Comparison of ENCODE assay signal across 26 mouse cellular contexts in genomic region chr10:106376161-106376560, GRCm38 (mm10).
"Had no signal": no experiment of that assay in that cellular context is flagged by ENCODE, and none has a peak within 500 bp of the region (broad histone marks: within the 10 kb centered on the region; RNA-seq: fewer than 3 reads in every experiment).

No protein-coding gene starts in this region.

- H3K4me2 ChIP-seq: heart, embryonic 11.5 days; heart, embryonic 13.5 days; heart, embryonic 15.5 days; hindbrain, embryonic 13.5 days; hindbrain, embryonic 15.5 days; kidney, embryonic 15.5 days; limb, embryonic 13.5 days; limb, embryonic 15.5 days; liver, embryonic 12.5 days had no signal

- H3K4me1 ChIP-seq: heart, embryonic 13.5 days; heart, embryonic 15.5 days; hindbrain, embryonic 13.5 days; hindbrain, embryonic 15.5 days; kidney, embryonic 15.5 days; limb, embryonic 13.5 days; limb, embryonic 15.5 days; liver, embryonic 12.5 days had no signal

- H3K27me3 ChIP-seq: heart, embryonic 13.5 days; heart, embryonic 15.5 days; hindbrain, embryonic 13.5 days; hindbrain, embryonic 15.5 days; kidney, embryonic 15.5 days; limb, embryonic 13.5 days; limb, embryonic 15.5 days; liver, embryonic 12.5 days had no signal

- H3K9me3 ChIP-seq: heart, embryonic 13.5 days; heart, embryonic 15.5 days; hindbrain, embryonic 13.5 days; hindbrain, embryonic 15.5 days; kidney, embryonic 15.5 days; limb, embryonic 13.5 days; limb, embryonic 15.5 days; liver, embryonic 12.5 days had no signal

- H3K36me3 ChIP-seq: heart, embryonic 13.5 days; heart, embryonic 15.5 days; hindbrain, embryonic 13.5 days; hindbrain, embryonic 15.5 days; kidney, embryonic 15.5 days; limb, embryonic 13.5 days; limb, embryonic 15.5 days; liver, embryonic 12.5 days had no signal

- H3K9ac ChIP-seq: heart, embryonic 13.5 days; heart, embryonic 15.5 days; hindbrain, embryonic 13.5 days; hindbrain, embryonic 15.5 days; kidney, embryonic 15.5 days; limb, embryonic 13.5 days; limb, embryonic 15.5 days; liver, embryonic 12.5 days; liver, embryonic 14.5 days had no signal

- ATAC-seq: intestine, embryonic 16.5 days; liver, embryonic 12.5 days had no signal

- H3K4me3 ChIP-seq: heart, adult 2 months; heart, embryonic 13.5 days; heart, embryonic 15.5 days; hindbrain, embryonic 13.5 days; hindbrain, embryonic 15.5 days; kidney, embryonic 15.5 days; limb, embryonic 13.5 days; limb, embryonic 15.5 days; liver, embryonic 12.5 days had no signal

- H3K27ac ChIP-seq: heart, adult 2 months; heart, embryonic 13.5 days; heart, embryonic 15.5 days; hindbrain, embryonic 13.5 days; hindbrain, embryonic 15.5 days; hindbrain, postnatal 0 days; kidney, embryonic 15.5 days; kidney, postnatal 0 days; limb, embryonic 13.5 days; limb, embryonic 15.5 days; liver, embryonic 12.5 days; liver, embryonic 14.5 days had no signal

- DNase-seq: gastrocnemius, postnatal 14 days; gastrocnemius, postnatal 36 days; heart, adult 11 months; heart, adult 2 months; heart, postnatal 14 days; heart, postnatal 36 days; kidney, adult 11 months; kidney, adult 2 months; kidney, adult 9 months; kidney, postnatal 14 days; kidney, postnatal 36 days; layer of hippocampus, adult 9-11 months; layer of hippocampus, postnatal 36 days had no signal
